Mouse (Mus musculus) large intestine, adult 2 months (tissue): ENCODE data around the gene Stk36. TPM values are rescaled to one million over a fixed set of nuclear protein-coding genes. Genes with fewer than 3 reads are reported as not detected.

Source experiments
- DNase-seq: peaks from one replicate; pipeline ENCODE4 v3.0.0-alpha.2; 2012; ENCODE audit warnings: low read depth, low spot score
- WGBS: fragments of 180-500 bp; shearing (Covaris S2); methylation state at CpG from one replicate; pipeline ENCODE4 v1.1.7; 2018; 5-methylcytosine and 5-hydroxymethylcytosine counted together
- polyA plus RNA-seq: library from polyadenylated mRNA; depleted of rRNA; stranded (reverse); fragments of >200 nt; gene quantifications from 2 replicates; pipeline ENCODE4 v1.2.3, GENCODE M21; 2012; rRNA removed

Stk36 gene
- polyA plus RNA-seq, 1 experiment, result 0.61 TPM

GRCm38 (mm10) chr1:74662253-74662865 lies 61.1 kb downstream of the Stk36 start:
- no peak for DNase-seq
- WGBS, result 5% methylated on average over 13 of the region's 13 CpGs

- WGBS, result 46% methylated on average over 6 of the region's 6 CpGs
- no peak for DNase-seq
Observed at GRCm38 (mm10) chr1:74665153-74665552, 63.9 kb downstream of the Stk36 start.

- 80% methylated on average over 3 of the region's 3 CpGs for WGBS
- DNase-seq, result no peak
Observed at GRCm38 (mm10) chr1:74668371-74668770, 67.1 kb downstream of the Stk36 start.

- no peak for DNase-seq
- WGBS, result 70% methylated on average over 7 of the region's 7 CpGs
Observed at GRCm38 (mm10) chr1:74672731-74673130, 71.5 kb downstream of the Stk36 start.

- DNase-seq, result no peak
- 97% methylated on average over 3 of the region's 3 CpGs for WGBS
Observed at GRCm38 (mm10) chr1:74676863-74677262, 75.6 kb downstream of the Stk36 start.

- DNase-seq, result no peak
- 28% methylated on average over 1 of the region's 1 CpGs for WGBS
Observed at GRCm38 (mm10) chr1:74677843-74678242, 76.6 kb downstream of the Stk36 start.

Other genes starting within 250 kb of the Stk36 start
- 0.24 and 0.29 TPM in 2 replicates for gene Catip, start 239.3 kb upstream of the Stk36 start, polyA plus RNA-seq
- 16.0 and 20.0 TPM in 2 replicates for gene Slc11a1, start 226.2 kb upstream of the Stk36 start, polyA plus RNA-seq
- gene Ctdsp1, start 209.9 kb upstream of the Stk36 start, polyA plus RNA-seq, result 114 and 132 TPM in 2 replicates
- 464 and 1,049 TPM in 2 replicates for gene Vil1, start 192.1 kb upstream of the Stk36 start, polyA plus RNA-seq
- gene Cnot9, start 95.4 kb upstream of the Stk36 start, polyA plus RNA-seq, result 25.5 and 35.7 TPM in 2 replicates
- gene Plcd4, start 58.6 kb upstream of the Stk36 start, polyA plus RNA-seq, result 0.11 TPM in 2 replicates
- 2.6 and 4.0 TPM in 2 replicates for gene Usp37, start 57.2 kb upstream of the Stk36 start, polyA plus RNA-seq
- 5.3 and 7.4 TPM in 2 replicates for gene Zfp142, start 13.2 kb upstream of the Stk36 start, polyA plus RNA-seq
- gene Bcs1l, start 13.2 kb upstream of the Stk36 start, polyA plus RNA-seq, result 16.3 and 18.5 TPM in 2 replicates
- 40.2 and 52.1 TPM in 2 replicates for gene Rnf25, start within 50 bp of the Stk36 start, polyA plus RNA-seq
- gene Ttll4, start 60.3 kb downstream of the Stk36 start, polyA plus RNA-seq, result 9.1 and 14.3 TPM in 2 replicates
- gene Cyp27a1, start 112.1 kb downstream of the Stk36 start, polyA plus RNA-seq, result 17.2 and 32.6 TPM in 2 replicates
- gene Prkag3, start 147.8 kb downstream of the Stk36 start, polyA plus RNA-seq, result 0.10 and 0.45 TPM in 2 replicates
- 1.2 and 3.4 TPM in 2 replicates for gene Wnt6, start 170.4 kb downstream of the Stk36 start, polyA plus RNA-seq
- gene Wnt10a, start 190.1 kb downstream of the Stk36 start, polyA plus RNA-seq, result 0.04 and 0.25 TPM in 2 replicates